Mouse (Mus musculus): ENCODE measurements around the gene Ccdc180. TPM values are rescaled to one million over a fixed set of nuclear protein-coding genes. Genes with fewer than 3 reads are reported as not detected.

Ccdc180 gene
- polyA plus RNA-seq, 1 experiment: 0.29 TPM

DNA sequence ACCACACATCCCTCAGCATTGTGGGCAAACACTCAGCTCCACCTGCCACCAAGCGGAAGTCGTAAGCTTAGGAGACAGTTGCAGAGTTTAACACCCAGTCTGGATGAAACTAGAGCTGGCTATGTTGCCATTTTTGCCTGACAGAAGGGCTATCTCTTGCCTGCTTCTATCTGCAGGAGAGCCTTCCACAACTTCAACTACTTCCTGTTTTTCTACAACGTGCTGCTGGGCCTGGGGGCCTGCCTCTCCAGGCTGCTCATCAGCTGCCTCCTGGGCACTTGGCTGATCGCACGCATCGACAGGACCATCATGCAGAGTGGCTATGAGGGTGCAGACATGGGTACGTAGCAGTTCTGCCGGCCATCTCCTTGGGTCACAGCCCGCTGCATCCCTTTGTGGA is 7.6 kb upstream of the Ccdc180 start:
- 80% methylated on average over 9 of the region's 9 CpGs for WGBS
- no peak for TF ChIP-seq POLR2A (IDR thresholded peaks at IDR 0.05; ENCODE audit: borderline replicate concordance, insufficient read depth, low read length)
- no peak for TF ChIP-seq CTCF (IDR thresholded peaks at IDR 0.05; ENCODE audit: borderline replicate concordance, insufficient read depth, low read depth, low read length)
- Histone ChIP-seq H3K27ac (ENCODE audit: insufficient read depth, low read length) (no peak overlapping the region), H3K27me3 (ENCODE audit: control insufficient read depth, insufficient read depth, low read length) (no peaks in the 10 kb centered on the region), H3K4me1 (ENCODE audit: control insufficient read depth, insufficient read depth, low read length) (no peaks in the 10 kb centered on the region), H3K4me3 (replicated peaks; ENCODE audit: insufficient read depth, low read depth, low read length) (no peak overlapping the region)
- no peak for DNase-seq

DNA sequence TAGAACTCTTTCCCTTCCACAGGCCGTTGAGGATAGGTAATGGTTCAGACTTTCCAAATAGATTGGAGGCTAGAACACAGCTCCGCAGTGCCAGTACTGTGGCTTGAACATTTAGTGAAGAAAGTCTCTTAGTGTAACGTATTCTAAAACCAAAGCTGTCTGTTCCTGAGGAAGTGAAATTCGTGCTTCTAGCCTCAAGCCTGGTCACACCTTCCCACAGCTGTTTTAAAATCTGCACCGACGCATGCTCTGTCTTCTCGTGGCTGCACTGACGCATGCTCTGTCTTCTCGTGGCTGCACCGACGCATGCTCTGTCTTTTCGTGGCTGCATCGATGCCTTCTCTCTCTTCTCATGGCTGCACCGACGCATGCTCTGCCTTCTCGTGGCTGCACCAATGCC is 6.9 kb upstream of the Ccdc180 start:
- DNase-seq: no peak
- 91% methylated on average over 16 of the region's 16 CpGs for WGBS
- Histone ChIP-seq H3K4me1 (ENCODE audit: control insufficient read depth, insufficient read depth, low read length) (no peaks in the 10 kb centered on the region), H3K4me3 (replicated peaks; ENCODE audit: insufficient read depth, low read depth, low read length) (no peak overlapping the region), H3K27me3 (ENCODE audit: control insufficient read depth, insufficient read depth, low read length) (no peaks in the 10 kb centered on the region), H3K27ac (ENCODE audit: insufficient read depth, low read length) (no peak overlapping the region)
- TF ChIP-seq POLR2A (IDR thresholded peaks at IDR 0.05; ENCODE audit: borderline replicate concordance, insufficient read depth, low read length) (no peak), CTCF (IDR thresholded peaks at IDR 0.05; ENCODE audit: borderline replicate concordance, insufficient read depth, low read depth, low read length) (no peak)

DNA sequence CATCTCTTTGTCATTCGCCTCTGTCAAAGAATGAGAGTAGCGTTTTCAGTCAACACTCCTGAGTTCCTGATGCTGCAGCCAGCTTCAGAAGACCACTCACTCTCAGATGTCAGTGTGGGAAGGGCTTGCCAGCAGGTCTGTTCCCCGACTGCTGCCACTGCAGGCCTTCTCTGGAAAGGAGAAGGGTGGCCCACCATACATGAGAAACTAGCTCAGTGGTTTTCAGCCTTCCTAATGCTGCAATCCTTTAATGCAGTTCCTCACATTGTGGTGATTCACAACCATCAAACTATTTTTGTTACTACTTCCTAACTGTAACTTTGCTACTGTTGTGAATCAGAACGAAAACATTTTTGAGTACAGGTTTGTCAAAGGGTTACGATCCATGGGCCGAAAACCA is 616 bp upstream of the Ccdc180 start:
- WGBS: 68% methylated on average over 6 of the region's 6 CpGs

DNA sequence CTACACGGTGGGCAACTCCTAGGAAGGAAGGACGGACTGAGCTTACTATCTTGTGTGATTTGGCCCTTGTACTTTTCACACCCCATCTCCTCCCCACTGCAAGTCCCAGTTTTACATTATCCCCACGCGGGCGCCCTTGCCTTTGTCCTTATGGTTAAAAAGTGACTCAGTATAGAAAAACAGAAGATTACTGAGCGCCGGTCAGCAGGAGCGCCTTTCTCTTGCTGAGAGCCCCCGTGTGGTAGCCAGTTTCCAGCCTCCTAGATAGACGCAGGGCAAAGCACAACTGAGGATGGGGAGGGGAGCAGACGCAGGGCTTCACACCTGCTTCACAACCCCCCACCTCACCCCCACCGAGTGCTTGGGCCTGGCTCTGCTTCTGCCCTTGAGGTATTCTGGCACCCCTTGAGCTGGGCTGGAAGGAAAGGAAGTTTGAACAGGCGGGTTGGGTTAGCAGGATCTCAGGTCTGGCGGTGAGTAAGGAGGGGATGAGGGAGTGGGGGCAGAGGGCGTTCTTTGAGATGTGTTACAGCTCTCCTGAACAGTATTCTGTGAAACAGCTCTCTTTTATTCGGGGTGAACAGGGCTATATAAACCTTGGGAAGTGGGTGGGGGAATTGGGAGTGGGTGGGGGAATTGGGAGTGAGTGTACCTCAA is 6.5 kb downstream of the Ccdc180 start:
- no peak for DNase-seq
- Histone ChIP-seq H3K4me1 (ENCODE audit: control insufficient read depth, insufficient read depth, low read length) (no peaks in the 10 kb centered on the region), H3K27me3 (ENCODE audit: control insufficient read depth, insufficient read depth, low read length) (no peaks in the 10 kb centered on the region), H3K4me3 (replicated peaks; ENCODE audit: insufficient read depth, low read depth, low read length) (no peak overlapping the region), H3K27ac (ENCODE audit: insufficient read depth, low read length) (no peak overlapping the region)
- 23% methylated on average over 16 of the region's 16 CpGs for WGBS
- TF ChIP-seq CTCF (IDR thresholded peaks at IDR 0.05; ENCODE audit: borderline replicate concordance, insufficient read depth, low read depth, low read length) (no peak), POLR2A (IDR thresholded peaks at IDR 0.05; ENCODE audit: borderline replicate concordance, insufficient read depth, low read length) (no peak)

More for the DNA sequence above, 616 bp upstream of the Ccdc180 start:
- Histone ChIP-seq H3K4me3 (replicated peaks; ENCODE audit: insufficient read depth, low read depth, low read length) (no peak overlapping the region), H3K27me3 (ENCODE audit: control insufficient read depth, insufficient read depth, low read length) (no peaks in the 10 kb centered on the region), H3K27ac (ENCODE audit: insufficient read depth, low read length) (no peak overlapping the region), H3K4me1 (ENCODE audit: control insufficient read depth, insufficient read depth, low read length) (no peaks in the 10 kb centered on the region)
- TF ChIP-seq POLR2A (IDR thresholded peaks at IDR 0.05; ENCODE audit: borderline replicate concordance, insufficient read depth, low read length): no peak
- no peak for TF ChIP-seq CTCF (IDR thresholded peaks at IDR 0.05; ENCODE audit: borderline replicate concordance, insufficient read depth, low read depth, low read length)
- DNase-seq: no peak

DNA sequence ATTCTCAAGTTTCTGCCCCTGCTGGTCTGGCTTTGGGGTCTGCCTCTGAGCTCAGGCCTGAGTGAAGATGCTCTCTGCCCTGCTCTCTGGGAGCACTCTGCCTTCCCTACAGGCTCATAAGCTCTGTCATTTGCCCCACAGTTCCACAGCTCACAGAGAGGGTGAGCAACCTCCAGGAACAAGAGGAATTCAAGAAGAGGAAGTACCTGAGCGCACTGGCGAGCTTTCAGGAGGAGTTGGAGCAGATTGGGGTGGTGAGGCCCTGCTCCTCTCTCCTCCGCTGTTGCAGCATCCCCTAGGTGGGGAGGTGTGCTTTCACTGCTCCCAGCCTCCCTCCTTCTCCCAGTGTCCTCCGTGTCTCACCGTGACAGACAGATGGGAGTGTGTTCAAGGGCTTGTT is 8.3 kb downstream of the Ccdc180 start:
- Histone ChIP-seq H3K4me1 (ENCODE audit: control insufficient read depth, insufficient read depth, low read length) (no peaks in the 10 kb centered on the region), H3K4me3 (replicated peaks; ENCODE audit: insufficient read depth, low read depth, low read length) (no peak overlapping the region), H3K27me3 (ENCODE audit: control insufficient read depth, insufficient read depth, low read length) (no peaks in the 10 kb centered on the region), H3K27ac (ENCODE audit: insufficient read depth, low read length) (no peak overlapping the region)
- TF ChIP-seq POLR2A (IDR thresholded peaks at IDR 0.05; ENCODE audit: borderline replicate concordance, insufficient read depth, low read length) (no peak), CTCF (IDR thresholded peaks at IDR 0.05; ENCODE audit: borderline replicate concordance, insufficient read depth, low read depth, low read length) (no peak)
- DNase-seq: no peak
- WGBS: 60% methylated on average over 5 of the region's 5 CpGs

DNA sequence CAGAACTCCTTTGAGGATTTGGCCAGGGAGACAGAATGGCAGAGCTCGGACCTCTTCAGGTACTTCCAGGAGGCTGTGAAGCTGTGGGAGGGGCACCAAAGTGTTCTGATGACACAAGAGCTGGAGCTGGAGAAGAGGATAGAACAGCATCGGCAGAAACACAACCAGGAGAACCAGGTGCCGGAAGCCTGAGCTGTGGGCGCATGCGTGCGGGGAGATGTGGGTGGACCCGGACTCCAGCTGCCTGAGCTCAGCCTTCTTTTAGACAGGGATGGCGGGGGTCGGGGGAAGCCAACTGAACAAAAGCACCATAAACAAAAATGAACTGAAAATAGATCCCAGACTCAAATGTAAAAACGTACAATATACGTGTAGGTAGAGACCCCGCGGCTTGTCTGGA is 19.2 kb downstream of the Ccdc180 start:
- 93% methylated on average over 13 of the region's 13 CpGs for WGBS
- Histone ChIP-seq H3K27ac (ENCODE audit: insufficient read depth, low read length) (no peak overlapping the region), H3K27me3 (ENCODE audit: control insufficient read depth, insufficient read depth, low read length) (no peaks in the 10 kb centered on the region), H3K4me3 (replicated peaks; ENCODE audit: insufficient read depth, low read depth, low read length) (no peak overlapping the region), H3K4me1 (ENCODE audit: control insufficient read depth, insufficient read depth, low read length) (no peaks in the 10 kb centered on the region)
- no peak for DNase-seq
- TF ChIP-seq POLR2A (IDR thresholded peaks at IDR 0.05; ENCODE audit: borderline replicate concordance, insufficient read depth, low read length) (no peak), CTCF (IDR thresholded peaks at IDR 0.05; ENCODE audit: borderline replicate concordance, insufficient read depth, low read depth, low read length) (no peak)

DNA sequence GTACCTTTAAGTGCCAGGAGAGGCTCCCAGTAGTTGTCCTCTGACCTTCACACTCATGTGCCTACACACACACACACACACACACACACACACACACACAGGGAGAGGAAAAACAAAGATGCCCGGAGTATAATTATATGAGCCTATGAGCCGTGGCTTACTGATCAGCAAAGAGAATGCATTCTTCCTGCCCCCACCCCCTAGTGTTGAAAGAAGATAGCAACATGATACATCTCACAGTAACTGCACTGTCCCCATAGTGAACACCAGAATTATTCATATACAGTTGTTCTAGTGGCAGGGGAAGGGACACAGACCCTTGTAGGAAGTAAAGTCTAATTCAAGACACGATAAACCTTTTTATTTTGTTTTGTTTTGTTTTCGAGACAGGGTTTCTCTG is 19.8 kb downstream of the Ccdc180 start:
- Histone ChIP-seq H3K27ac (ENCODE audit: insufficient read depth, low read length) (no peak overlapping the region), H3K4me1 (ENCODE audit: control insufficient read depth, insufficient read depth, low read length) (no peaks in the 10 kb centered on the region), H3K27me3 (ENCODE audit: control insufficient read depth, insufficient read depth, low read length) (no peaks in the 10 kb centered on the region), H3K4me3 (replicated peaks; ENCODE audit: insufficient read depth, low read depth, low read length) (no peak overlapping the region)
- no peak for DNase-seq
- TF ChIP-seq POLR2A (IDR thresholded peaks at IDR 0.05; ENCODE audit: borderline replicate concordance, insufficient read depth, low read length): no peak
- no peak for TF ChIP-seq CTCF (IDR thresholded peaks at IDR 0.05; ENCODE audit: borderline replicate concordance, insufficient read depth, low read depth, low read length)
- WGBS: 65% methylated on average over 4 of the region's 4 CpGs

DNA sequence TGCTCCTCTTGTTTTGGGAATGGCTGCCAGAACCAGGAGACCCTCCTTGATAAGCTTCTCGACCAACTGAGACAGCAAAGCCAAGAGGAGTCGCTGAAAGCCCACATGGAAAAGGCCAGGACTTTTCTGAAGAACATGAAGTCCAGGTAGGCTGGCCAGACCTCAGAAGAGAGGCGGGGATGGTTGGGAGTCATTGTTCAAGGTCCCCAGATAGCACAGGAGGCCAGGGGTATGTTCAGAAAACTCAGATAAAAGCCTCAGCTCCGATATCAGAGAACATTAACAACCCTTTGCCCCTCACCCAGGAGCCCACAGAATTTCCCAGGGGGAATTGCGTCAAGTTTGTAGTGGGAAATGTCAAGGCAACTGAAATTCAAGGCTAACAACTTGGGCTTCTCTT is 21.2 kb downstream of the Ccdc180 start:
- DNase-seq: no peak
- Histone ChIP-seq H3K4me1 (ENCODE audit: control insufficient read depth, insufficient read depth, low read length) (no peaks in the 10 kb centered on the region), H3K4me3 (replicated peaks; ENCODE audit: insufficient read depth, low read depth, low read length) (no peak overlapping the region), H3K27ac (ENCODE audit: insufficient read depth, low read length) (no peak overlapping the region), H3K27me3 (ENCODE audit: control insufficient read depth, insufficient read depth, low read length) (no peaks in the 10 kb centered on the region)
- TF ChIP-seq POLR2A (IDR thresholded peaks at IDR 0.05; ENCODE audit: borderline replicate concordance, insufficient read depth, low read length): no peak
- no peak for TF ChIP-seq CTCF (IDR thresholded peaks at IDR 0.05; ENCODE audit: borderline replicate concordance, insufficient read depth, low read depth, low read length)
- 84% methylated on average over 5 of the region's 5 CpGs for WGBS

All from cerebellum, adult 2 months (tissue).